Mouse (Mus musculus): ENCODE results near the gene Plg. TPM values are rescaled to one million over a fixed set of nuclear protein-coding genes. Genes with fewer than 3 reads are reported as not detected.

Gene Plg
- total and polyA plus RNA-seq, 3 experiments = not detected

DNA sequence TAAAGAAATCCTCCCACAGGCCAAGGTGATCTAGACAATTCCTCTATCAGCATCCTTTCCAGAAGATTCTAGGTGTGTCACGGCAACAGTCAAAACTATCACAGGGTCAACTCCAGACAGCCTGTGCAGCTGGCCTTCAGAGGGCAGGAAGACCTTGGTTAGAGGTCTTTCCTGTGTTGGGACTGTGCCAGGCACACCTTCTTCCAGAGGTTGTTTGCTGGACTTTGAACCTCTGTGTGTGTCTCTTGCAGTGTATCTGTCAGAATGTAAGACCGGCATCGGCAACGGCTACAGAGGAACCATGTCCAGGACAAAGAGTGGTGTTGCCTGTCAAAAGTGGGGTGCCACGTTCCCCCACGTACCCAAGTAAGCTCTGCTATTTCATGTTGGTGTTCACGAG lies 9.8 kb downstream of the Plg start:
- Histone ChIP-seq H3K27me3 (replicated peaks) (peaks cover 9% of the 10 kb centered on the region), H3K27ac (ENCODE audit: insufficient read depth, low read depth) (no peak overlapping the region), H3K9ac (ENCODE audit: insufficient read depth, low read depth) (no peak overlapping the region), H3K36me3 (replicated peaks in 1 of 2; ENCODE audit: control insufficient read depth in 1 of 2, insufficient read depth in 1 of 2, low read length in 1 of 2) (no peaks in the 10 kb centered on the region), H3K9me3 (replicated peaks; ENCODE audit: low read length) (no peaks in the 10 kb centered on the region), H3K79me2 (replicated peaks; ENCODE audit: control insufficient read depth, extremely low read depth, insufficient read depth, poor library complexity, severe bottlenecking) (no peaks in the 10 kb centered on the region), H3K4me2 (ENCODE audit: insufficient read depth, low read depth, poor library complexity, severe bottlenecking) (no peak overlapping the region), H3K4me1 (ENCODE audit: control insufficient read depth in 1 of 2, insufficient read depth in 2 of 2) (no peaks in the 10 kb centered on the region), H3K4me3 (replicated peaks in 1 of 3; ENCODE audit: low read depth in 2 of 3, low read length in 2 of 3, poor library complexity in 1 of 3) (no peak overlapping the region)
- no peak for TF ChIP-seq ELF1 (IDR thresholded peaks at IDR 0.05; ENCODE audit: low read depth, low read length)
- TF ChIP-seq JUND (conservative IDR thresholded peaks at IDR 0.05; ENCODE audit: low read depth, low read length) = no peak
- in situ Hi-C loops (cut with MboI; ENCODE audit: low pct_ligation_motif_present, low pct_unique_long_range_greater_than_20kb, low sequenced_read_pairs) (no loop called here), dilution Hi-C loops (cut with MboI; ENCODE audit: extremely low pct_ligation_motif_present, extremely low pct_unique_long_range_greater_than_20kb, low sequenced_read_pairs) (no loop called here)
- no peak for DNase-seq (ENCODE audit: extremely low read depth)

DNA sequence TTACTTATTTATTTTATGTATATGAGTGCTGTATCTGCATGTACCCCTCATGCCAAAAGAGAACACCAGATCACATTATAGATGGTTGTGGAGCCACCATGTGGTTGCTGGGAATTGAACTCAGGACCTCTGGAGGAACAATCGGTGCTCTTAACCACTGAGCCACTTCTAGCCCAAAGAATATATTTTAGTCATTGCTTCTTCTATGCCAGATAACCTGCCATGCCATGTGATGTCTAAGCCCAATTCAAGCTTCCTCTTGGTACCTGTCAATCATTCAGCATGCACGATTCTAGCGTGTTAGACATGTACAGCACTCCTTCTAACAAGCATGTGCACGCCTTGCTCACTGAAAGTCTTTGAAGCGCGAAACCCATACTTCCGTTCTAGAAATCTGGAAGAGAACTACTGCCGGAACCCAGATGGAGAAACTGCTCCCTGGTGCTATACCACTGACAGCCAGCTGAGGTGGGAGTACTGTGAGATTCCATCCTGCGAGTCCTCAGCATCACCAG lies 17.8 kb downstream of the Plg start:
- in situ Hi-C loops (cut with MboI; ENCODE audit: low pct_ligation_motif_present, low pct_unique_long_range_greater_than_20kb, low sequenced_read_pairs) = no loop called here

DNA sequence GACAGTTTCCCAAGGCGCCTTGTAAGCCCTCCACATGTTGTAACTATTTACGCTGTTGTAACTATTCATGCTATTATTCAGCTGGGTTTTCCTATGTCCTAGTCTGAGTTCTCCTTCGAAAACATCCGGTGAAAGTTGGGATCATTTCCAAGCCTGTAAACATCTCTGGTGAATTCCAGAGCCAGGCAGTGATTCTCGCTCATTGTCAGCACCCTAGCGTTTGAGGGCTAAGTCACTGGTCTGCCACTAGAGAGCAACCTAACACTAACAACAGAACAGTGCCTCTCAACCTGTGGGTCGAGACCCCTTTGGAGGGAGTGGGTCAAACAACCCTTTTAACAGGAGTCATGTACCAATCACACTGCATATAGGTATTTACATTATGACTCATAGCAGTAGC lies 25.0 kb downstream of the Plg start:
- in situ Hi-C loops (cut with MboI; ENCODE audit: low pct_ligation_motif_present, low pct_unique_long_range_greater_than_20kb, low sequenced_read_pairs) = no loop called here

More for the DNA sequence above, 17.8 kb downstream of the Plg start:
- H3K4me2 ChIP-seq (ENCODE audit: insufficient read depth, low read depth, poor library complexity, severe bottlenecking) = peak overlapping the region; percentile 60
- H3K27me3 ChIP-seq (replicated peaks) = peaks cover 13% of the 10 kb centered on the region
- TF ChIP-seq CHD1 (IDR thresholded peaks at IDR 0.05; ENCODE audit: low read depth, low read length) (no peak), MAX (IDR thresholded peaks at IDR 0.05; ENCODE audit: low read length) (peak; percentile 67), SMC3 (IDR thresholded peaks at IDR 0.05; ENCODE audit: low read depth, low read length) (no peak), BHLHE40 (IDR thresholded peaks at IDR 0.05; ENCODE audit: low read depth, low read length) (peak; percentile 71), TBP (conservative IDR thresholded peaks at IDR 0.05; ENCODE audit: low read depth, low read length) (peak; percentile 92), MYC (IDR thresholded peaks at IDR 0.05; ENCODE audit: low read depth, low read length) (0 out of 2 replicates have a peak, but pooled peaks have one; percentile 39)
- no peaks in the 10 kb centered on the region for H3K9me3 ChIP-seq (replicated peaks; ENCODE audit: low read length)
- H3K9ac ChIP-seq (ENCODE audit: insufficient read depth, low read depth) = no peak overlapping the region
- H3K36me3 ChIP-seq (replicated peaks in 1 of 2; ENCODE audit: control insufficient read depth in 1 of 2, insufficient read depth in 1 of 2, low read length in 1 of 2) = no peaks in the 10 kb centered on the region
- H3K4me3 ChIP-seq (replicated peaks in 1 of 3; ENCODE audit: low read depth in 2 of 3, low read length in 2 of 3, poor library complexity in 1 of 3) = no peak overlapping the region
- dilution Hi-C loops (cut with MboI; ENCODE audit: extremely low pct_ligation_motif_present, extremely low pct_unique_long_range_greater_than_20kb, low sequenced_read_pairs) = no loop called here
- peak; percentile 33 for DNase-seq (ENCODE audit: extremely low read depth)
- no peaks in the 10 kb centered on the region for H3K79me2 ChIP-seq (replicated peaks; ENCODE audit: control insufficient read depth, extremely low read depth, insufficient read depth, poor library complexity, severe bottlenecking)
- H3K27ac ChIP-seq (ENCODE audit: insufficient read depth, low read depth) = no peak overlapping the region
- peaks cover 0 to 5% of the 10 kb centered on the region in 2 experiments; a peak in 2 of 4 replicates for H3K4me1 ChIP-seq (ENCODE audit: control insufficient read depth in 1 of 2, insufficient read depth in 2 of 2)

More for the DNA sequence above, 25.0 kb downstream of the Plg start:
- H3K4me1 ChIP-seq (ENCODE audit: control insufficient read depth in 1 of 2, insufficient read depth in 2 of 2) = no peaks in the 10 kb centered on the region
- no peak overlapping the region for H3K27ac ChIP-seq (ENCODE audit: insufficient read depth, low read depth)
- dilution Hi-C loops (cut with MboI; ENCODE audit: extremely low pct_ligation_motif_present, extremely low pct_unique_long_range_greater_than_20kb, low sequenced_read_pairs) = no loop called here
- TF ChIP-seq RAD21 (IDR thresholded peaks at IDR 0.05; ENCODE audit: low read depth, low read length) (peak; percentile 18), CTCF (conservative IDR thresholded peaks at IDR 0.05 in 1 of 2, IDR thresholded peaks at IDR 0.05 in 1 of 2; ENCODE audit: low read depth in 2 of 2, low read length in 2 of 2) (peak in 1 of 2 experiments; percentile 32; a peak in 2 of 4 replicates), UBTF (IDR thresholded peaks at IDR 0.05; ENCODE audit: low read depth, low read length) (no peak)
- H3K9me3 ChIP-seq (replicated peaks; ENCODE audit: low read length) = peaks cover 7% of the 10 kb centered on the region
- H3K4me2 ChIP-seq (ENCODE audit: insufficient read depth, low read depth, poor library complexity, severe bottlenecking) = no peak overlapping the region
- no peak for DNase-seq (ENCODE audit: extremely low read depth)
- no peaks in the 10 kb centered on the region for H3K79me2 ChIP-seq (replicated peaks; ENCODE audit: control insufficient read depth, extremely low read depth, insufficient read depth, poor library complexity, severe bottlenecking)
- no peaks in the 10 kb centered on the region for H3K36me3 ChIP-seq (replicated peaks in 1 of 2; ENCODE audit: control insufficient read depth in 1 of 2, insufficient read depth in 1 of 2, low read length in 1 of 2)
- H3K27me3 ChIP-seq (replicated peaks) = peaks cover 6% of the 10 kb centered on the region
- no peak overlapping the region for H3K4me3 ChIP-seq (replicated peaks in 1 of 3; ENCODE audit: low read depth in 2 of 3, low read length in 2 of 3, poor library complexity in 1 of 3)
- no peak overlapping the region for H3K9ac ChIP-seq (ENCODE audit: insufficient read depth, low read depth)
